Mouse (Mus musculus) kidney, postnatal 14 days (tissue): ENCODE data around the gene S100a5.
A peak's percentile ranks its signal among the peaks of the same experiment; 100 is the strongest.

Experiments used
- DNase-seq: peaks from one replicate; pipeline ENCODE4 v3.0.0; 2022; ENCODE audit warnings: mixed read lengths

S100a5 gene

DNA sequence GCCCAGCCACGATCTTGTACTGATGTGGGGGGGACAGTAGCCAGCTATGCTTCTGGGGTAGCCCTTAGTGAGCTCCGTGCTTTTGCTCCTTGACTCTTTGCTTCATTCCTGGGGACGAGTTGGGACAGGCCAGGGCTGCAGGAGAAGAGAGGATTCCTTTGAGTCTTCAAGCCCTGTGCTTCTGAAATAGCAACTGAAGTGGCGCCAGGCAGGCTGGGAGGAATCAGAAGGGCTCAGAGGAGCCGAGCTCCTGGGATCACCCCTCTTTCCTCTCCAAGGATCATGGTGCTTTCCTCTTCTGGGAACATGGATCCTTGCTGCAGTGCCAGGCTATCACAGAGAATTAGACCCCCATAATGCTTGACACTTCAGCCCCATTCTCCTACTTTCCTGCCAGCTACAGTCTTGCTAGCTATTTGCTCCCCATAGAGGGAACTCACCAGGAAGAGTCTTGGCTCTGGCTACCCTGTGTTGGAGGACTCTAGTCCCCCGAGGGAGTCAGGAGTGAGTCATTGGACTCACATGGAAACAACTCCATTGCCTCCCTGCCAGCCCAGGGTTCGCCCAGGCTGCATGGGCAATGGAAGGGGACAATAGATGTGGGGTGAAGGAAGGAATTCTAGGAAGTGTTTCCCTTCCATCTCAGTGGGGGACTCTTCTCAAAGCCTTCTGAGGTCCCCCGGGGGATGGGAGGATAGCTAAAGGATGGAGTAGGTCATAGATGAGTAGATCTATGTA lies 7.7 kb upstream of the S100a5 start:
- no peak for DNase-seq

DNA sequence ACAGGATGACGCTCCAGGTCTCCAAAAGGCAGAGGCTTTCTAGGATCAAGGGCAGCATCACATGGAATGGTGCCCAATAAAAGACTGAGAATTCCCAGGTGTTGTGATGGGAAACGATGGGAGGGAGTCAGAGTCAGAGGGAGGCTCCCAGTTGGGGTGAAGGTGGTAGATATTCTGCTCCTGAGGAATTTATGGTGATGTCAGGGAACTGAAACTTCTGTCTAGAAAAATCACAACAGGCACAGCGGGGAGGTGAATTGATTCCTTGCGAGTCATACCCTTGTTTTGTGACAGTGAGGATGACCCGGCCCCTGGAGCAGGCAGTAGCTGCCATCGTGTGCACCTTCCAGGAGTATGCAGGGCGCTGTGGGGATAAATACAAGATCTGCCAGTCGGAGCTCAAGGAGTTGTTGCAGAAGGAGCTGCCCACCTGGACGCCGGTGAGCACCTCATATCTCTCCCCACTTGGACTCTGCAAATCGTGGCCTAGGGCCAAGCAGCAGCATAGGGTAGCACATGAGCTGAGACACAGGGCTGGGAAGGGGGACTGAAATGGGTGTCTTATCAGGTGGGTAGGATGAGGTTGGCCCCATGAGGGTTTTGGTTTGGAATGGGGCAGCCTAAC lies 6.7 kb upstream of the S100a5 start, which contains the start of gene Gm42674:
TSS of gene Gm42674 (plus strand) at position 419 of the 625 bp plus-strand sequence.
- no peak for DNase-seq

DNA sequence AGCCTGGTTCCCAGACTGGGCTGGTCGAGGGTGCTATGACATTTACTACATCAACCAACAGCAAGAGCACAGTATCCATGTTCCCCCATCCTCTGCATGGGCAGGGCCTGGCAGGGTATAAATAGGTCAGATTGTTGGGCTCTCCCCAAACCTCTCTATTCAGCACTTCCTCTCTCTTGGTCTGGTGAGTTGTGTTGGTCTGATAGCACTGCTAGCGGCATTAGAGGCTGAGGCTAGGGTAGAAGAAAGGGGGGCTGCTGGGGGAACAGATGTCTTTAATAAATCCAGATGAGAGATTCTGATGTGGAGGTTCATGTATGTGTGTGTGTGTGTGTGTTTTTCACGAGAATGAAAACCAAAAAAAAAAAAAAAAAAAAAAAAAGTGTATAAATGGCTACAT lies 4.7 kb upstream of the S100a5 start, which contains the start of gene S100a4:
TSS of gene S100a4 (plus strand) at position 149 of the 400 bp plus-strand sequence.
- DNase-seq, result no peak

DNA sequence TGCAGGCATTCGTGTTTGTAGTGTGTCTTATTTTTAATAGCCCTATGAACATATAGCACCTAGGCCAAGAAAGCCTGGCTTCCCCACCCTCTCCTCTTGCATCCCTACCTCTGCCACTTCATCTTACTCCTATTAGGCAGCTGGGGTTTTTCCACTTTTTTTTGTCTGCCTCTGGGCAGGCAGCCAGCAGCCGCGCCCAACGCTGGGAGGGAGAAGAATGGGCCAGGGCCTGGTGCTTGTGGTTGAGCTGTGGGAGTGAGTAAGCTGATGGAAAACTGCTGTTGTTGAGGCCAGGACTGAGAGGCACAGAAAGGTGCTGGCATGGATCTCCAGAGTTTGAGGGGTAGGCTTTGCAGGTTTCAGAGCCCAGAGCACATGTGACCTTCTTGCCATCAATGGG lies 3.9 kb upstream of the S100a5 start:
- DNase-seq, result peak; percentile 82

DNA sequence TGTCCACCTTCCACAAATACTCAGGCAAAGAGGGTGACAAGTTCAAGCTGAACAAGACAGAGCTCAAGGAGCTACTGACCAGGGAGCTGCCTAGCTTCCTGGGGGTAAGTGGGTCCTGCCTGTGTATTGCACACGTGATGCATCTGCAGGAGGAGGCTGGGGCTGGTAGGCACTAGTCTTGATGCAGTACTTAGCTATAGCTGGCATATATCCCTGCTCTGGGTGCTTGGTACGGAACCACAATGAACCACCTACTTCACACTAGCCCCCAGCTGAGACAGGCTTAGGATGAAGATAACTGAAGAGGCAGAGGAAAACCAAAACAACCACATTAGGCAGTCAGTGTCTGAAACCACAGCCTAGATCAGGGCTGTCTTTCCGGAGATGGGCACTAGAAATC lies 3.3 kb upstream of the S100a5 start:
- no peak for DNase-seq

DNA sequence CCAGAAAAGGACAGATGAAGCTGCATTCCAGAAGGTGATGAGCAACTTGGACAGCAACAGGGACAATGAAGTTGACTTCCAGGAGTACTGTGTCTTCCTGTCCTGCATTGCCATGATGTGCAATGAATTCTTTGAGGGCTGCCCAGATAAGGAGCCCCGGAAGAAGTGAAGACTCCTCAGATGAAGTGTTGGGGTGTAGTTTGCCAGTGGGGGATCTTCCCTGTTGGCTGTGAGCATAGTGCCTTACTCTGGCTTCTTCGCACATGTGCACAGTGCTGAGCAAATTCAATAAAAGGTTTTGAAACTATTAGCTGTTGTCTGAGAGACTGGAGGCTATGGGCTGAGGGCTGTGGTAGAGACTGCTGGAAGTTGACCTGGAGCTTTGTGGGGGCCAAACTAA lies 2.6 kb upstream of the S100a5 start:
- no peak for DNase-seq

DNA sequence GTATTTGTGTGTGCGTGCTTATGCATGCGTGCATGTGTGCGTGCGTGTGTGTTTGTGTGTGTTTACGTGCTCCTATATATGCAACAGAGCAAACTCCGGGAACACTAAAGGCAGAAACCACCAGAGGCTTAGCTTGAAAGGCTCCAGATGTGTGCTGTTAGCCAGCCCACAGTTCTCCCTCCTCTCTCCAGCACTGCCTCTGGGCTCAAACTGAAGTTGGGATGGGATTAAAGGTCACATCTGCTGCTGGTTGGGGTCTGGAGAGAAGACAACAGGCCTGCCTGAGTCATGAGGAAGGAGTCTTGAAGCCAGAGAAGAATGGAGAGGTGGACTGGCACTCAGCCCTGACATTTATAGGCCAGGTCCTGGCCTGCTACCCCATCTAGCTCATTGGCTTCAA lies 2.1 kb upstream of the S100a5 start:
- no peak for DNase-seq

DNA sequence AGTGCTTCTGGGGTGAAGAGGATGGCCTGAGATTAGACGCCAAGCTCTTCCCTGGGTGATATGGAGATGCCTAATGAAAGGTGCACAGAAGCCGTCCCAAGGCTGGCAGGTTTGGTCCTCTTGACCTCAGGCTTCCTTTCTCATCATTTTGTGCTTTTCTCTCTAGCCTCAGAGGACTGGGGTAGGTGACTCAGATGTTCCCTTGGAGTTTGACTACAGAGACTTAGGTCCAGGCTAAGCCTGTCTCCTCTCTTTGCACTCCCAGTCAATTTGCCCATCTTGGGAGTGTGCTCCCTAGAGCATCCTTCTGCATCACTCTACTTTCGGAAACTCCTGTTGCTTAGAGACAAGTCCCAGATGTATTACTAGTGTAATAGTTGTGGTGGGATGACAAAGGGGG lies 962 bp upstream of the S100a5 start:
- no peak for DNase-seq

DNA sequence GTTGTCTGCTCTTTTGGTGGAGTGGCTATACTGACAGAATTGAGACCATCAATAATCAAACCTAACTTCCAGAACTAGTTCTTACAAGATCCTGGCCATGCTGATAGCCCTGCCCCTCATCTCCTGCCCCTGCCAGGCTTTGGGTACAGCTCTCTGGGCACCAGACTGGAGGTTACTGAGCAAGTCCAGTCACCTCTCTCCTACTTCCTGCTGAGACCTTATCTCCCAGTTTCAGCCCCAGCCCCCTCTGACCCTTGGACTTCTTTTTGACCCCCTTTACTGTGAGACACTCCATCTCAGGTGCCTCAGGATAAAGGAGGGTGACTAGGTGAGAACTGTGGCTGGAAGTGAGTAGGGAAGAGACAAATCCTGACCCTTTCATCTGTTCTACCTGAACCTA lies 779 bp downstream of the S100a5 start:
- DNase-seq, result no peak

DNA sequence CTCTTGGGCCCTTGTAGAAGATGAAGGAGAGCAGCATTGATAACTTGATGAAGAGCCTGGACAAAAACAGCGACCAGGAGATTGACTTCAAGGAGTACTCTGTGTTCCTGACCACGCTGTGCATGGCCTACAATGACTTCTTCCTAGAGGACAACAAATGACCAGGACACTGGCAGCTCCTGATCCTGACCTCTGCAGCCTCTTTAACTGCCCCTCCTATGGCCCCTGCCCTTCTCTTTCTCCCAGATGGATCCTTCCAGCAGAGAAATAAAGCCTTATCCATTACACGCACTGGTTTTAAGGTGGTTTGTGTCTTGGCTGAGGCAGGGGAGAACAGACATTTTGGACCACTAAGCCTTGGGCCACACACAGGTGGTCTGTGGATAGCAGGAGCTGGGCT lies 3.2 kb downstream of the S100a5 start:
- DNase-seq, result no peak

DNA sequence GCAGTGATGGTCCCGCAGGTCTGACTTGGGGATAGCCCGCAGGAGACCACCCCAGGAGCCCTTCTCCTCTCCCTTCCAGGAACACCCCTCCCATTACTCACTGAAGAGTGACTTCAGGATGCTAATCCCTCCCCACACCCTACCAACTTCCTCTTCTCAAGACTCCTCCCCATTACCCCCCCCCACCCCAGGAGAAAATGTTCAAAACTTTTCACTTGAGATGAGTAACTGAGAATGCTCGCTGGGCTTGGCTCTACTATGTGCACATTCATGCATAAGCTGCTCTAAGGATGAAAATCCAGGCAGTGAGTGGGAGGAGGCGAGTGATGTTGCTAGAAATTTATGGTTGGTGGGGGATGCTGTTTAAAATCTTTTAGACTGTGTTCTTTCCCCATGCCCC lies 3.7 kb downstream of the S100a5 start:
- DNase-seq, result no peak

DNA sequence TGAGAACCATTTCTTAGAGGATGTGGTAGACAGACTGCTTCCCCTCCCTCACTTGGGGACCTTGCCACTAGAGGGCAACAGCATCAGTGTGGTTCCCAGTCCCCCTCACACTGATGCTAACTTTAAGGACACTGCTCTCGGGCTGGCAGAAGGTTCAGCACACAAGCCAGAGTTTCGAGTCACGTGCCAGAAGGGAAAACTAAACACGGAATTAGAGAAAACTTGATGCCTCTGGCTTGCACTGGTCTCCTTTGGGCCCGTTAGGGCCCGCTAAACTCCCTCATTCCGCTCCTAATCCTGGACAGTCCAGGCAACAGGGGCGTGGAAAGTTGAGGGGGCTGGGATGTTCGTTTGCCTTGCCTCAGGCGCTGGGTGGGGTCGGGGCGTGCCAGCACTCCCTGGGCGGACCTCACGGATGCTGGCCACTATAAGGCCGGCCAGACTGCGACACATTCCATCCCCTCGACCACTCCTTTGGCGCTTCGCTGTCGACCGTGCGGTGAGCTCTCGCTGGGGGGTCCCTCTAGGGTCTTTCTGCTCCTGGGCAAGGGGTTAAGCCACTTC lies 4.5 kb downstream of the S100a5 start, which contains the start of gene S100a6:
TSS of gene S100a6 (plus strand) at position 155 of the 564 bp plus-strand sequence.
- peak; percentile 73 for DNase-seq

DNA sequence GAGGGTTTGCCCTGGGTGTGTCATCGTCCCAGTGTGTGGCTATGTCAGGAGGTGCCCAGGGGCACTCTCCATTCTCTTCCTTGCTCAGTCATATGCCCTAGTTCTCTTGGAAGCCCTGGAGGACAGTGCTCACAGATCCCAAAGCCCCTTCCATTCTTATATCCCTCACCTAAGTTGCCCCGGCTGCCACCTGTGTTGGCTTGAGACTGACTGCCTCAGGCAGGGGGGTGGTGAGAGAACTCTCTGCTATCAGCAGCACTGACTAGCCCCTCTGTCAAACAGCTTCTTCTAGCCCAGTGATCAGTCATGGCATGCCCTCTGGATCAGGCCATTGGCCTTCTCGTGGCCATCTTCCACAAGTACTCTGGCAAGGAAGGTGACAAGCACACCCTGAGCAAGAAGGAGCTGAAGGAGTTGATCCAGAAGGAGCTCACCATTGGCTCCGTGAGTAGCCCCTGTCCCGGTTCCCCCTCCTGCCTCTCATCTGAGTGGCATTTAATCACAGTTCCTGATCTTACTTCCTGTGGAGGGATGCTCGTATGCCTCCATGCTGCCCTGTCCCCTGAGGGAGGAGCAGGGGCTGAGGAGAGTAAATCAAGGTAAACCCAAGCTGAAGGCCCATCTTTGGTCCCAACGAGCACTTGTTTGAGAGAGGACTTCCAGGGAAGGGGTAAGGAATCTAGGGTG lies 5.3 kb downstream of the S100a5 start:
- DNase-seq, result no peak

DNA sequence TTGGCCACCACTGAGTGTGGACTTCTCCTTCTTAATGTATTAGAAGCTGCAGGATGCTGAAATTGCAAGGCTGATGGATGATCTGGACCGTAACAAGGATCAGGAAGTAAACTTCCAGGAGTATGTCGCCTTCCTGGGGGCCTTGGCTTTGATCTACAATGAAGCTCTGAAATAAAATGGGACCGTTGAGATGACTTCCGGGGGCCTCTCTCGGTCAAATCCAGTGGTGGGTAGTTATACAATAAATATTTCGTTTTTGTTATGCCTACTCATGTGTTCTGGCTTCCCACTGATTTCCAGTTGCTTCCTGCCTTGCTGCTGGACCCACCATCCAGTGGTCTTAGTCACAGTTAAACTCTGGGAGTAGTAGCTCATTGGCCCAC lies 5.8 kb downstream of the S100a5 start:
- no peak for DNase-seq

DNA sequence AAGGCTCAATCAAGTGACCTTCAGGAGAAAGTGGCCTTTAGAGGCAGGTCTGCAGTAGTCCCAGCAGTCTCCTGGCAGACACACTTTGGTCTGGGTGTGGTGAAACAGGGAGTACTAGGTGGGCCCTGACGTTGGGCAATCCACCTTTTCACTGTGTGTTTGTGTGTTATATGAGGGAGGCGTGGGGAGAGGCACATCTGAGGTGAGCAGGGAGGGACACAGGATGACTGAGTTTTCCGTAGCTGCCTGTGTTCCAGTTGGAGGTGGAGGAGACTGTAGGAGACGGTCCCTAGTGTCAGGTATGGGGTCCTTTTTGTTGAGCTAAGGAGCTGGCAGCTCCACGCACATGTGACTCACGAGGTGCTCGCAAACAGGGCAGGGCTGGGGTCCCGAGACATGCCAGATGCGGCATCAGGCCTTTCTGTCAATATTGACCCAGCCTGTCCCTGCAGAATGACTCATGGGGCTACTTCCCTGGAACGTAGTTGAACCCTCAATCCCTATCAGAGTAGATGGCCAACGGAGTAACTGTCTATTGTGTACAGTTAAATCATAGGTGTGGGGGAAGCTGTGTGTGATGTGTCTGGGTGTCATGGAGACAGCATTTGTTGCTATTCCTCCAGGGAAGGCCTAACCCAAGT lies 6.4 kb downstream of the S100a5 start:
- DNase-seq, result no peak

DNA sequence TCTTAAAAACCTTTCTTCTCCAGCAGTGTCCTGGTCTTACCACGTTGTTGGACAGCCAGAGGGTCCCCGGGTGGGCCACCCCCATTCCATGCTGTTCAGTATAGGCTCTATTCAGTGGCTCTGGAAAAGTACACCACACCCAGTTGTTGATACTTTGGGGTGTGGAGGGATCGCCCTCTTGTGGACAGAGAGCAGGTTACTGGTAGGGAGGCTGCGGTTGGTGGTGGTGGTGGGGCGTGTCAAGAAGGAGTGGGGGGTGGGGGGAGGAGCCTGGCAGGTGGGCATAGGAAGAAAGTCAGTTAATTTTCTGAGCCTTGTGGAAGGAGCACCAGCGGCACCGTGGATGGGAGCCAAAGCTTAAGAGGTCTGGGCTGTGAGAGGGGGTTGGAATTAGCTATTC lies 7.1 kb downstream of the S100a5 start:
- DNase-seq, result peak; percentile 83

DNA sequence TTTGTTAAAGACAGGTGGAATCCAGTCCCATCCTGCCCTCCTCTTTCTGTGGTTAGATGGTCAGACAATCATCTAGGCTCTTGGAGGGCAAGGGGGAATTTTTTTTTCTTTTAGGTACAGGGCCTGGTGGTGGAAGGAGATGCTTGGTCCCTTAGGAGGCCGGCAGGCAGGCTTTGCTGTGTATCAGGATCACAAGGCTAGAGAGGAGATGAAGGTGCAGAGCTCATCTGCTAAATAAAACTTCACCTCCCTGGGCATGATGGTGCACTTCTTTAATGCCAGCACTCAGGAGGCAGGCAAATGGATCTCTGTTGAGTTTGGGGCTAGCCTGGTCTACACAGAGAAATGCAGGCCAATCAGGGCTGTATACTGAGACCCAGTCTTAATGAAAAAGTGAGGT lies 7.6 kb downstream of the S100a5 start:
- no peak for DNase-seq

DNA sequence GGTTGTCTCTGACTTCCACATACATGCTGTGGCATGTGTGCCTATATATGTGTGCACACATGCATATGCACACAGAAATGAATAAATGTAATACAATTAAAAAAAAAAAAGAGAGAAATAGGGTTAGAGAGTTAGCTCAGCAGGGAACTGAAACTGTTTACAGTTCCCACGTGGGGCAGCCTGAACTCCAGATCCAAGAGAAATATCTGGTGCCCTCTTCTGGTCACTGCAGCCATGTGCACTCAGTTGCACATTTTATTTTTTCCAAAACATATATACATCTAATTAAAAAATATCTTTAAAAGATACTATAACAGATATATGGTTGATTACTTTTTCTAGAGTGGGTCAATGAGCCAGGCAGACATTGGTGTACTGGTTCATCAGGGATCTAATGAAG lies 9.3 kb downstream of the S100a5 start:
- DNase-seq, result no peak

DNA sequence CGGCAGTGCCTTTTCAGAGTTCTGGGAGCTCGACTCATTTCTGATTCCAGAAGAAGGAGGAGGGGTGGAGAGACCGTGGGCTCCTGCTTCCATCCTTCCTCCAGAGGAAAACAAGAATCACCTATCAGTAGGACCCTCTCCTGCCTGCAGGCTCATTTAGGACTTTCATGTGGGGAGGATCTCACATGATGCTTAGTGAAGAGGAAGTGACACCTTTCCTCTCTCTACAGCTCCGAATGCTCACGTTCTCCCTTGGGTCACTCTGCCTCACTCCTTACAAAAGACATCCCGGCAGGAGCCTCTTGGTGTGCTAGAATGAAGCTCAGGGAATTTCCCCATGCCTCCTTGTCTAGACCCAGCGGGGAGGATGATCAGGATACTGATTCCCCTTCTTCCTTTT lies 13.2 kb downstream of the S100a5 start:
- no peak for DNase-seq

DNA sequence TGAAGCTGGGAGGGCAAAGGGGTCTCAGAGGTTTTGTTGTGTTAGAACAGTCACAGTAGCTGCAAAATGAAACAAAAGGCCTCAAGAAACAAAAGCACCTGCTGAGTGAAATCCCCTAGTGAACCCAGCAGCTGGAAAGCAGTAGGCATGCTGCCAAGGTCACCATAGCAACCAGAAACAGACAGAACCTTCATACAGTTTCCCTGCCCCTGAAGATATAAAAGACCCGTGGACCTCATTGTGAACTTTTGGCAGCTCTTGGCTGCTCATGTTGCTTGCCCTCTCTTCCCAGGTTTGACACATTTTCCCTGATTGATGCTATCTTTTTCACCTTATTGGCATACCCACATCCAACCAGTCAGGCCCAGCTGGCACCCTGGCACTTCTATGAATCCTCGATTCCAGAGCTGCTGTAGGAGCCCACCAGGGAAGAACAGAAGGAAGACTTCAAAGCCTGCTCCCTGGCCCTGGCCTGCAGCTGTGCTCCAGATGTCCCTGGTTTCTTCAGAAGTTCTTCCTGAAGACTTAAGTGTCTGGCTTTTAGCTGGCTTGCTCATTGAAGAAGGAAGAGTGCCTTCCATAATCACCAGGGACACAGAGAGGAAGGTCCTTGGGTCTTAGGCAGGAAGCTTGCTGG lies 15.2 kb downstream of the S100a5 start:
- DNase-seq, result peak; percentile 76

DNA sequence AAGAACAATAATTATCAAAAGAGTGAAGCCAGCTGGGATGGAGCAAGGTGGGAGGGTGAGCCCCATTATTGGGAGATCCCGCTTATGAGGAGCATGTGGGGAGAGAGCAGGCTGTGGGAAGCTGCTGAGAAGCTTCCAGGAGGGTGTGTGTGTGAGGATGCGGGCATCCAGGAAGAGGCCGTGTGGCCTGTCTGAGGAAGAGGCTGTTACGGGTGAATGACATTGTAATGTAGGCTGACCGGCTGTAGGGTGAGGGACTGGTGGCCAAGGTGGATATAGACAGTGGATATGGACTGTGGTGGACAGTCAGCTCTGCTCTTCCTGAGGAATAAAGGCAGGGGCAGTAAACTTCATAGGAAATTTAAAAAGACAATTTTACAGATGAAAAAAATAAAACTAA lies 17.2 kb downstream of the S100a5 start:
- DNase-seq, result no peak

DNA sequence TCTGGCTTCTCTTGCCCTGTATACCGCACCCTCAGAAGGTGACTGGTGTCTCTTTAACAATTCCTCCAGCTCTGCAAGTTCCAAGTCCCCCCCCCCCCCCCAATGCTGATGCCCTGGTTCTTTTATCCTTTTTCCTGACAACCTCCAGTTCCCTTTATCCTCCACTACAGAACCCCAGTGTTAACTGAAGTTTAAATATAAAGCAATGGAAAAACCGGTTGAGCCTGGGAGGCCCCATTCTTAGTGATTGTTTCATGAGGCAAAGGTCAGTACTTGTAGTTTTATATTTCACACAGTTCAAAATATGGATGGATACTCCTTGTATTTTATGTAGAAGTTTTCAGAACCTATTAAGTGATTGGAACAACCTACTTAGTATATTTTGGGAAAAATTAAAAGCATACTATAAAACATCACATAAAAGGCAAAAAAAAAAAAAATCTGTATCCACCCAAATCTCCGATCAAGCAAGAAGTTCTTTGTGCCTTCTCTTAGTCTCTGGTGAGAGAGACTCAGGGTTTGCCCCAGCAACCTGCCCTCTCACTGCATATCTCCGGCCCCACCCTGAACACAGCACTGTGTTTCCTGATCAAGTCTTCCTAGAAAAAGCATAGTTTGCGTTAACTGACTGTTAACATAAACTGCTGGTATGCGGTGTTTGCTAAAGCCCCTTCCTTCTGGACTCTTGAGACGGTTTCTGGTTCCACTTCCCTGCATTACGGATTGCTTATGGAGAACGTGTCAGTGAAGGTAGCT lies 18.1 kb downstream of the S100a5 start:
- DNase-seq, result no peak
